Mouse (Mus musculus) MEL (cell line): Measurements from ENCODE around the gene Plekha7. TPM values are rescaled to one million over a fixed set of nuclear protein-coding genes. Genes with fewer than 3 reads are reported as not detected.

Source experiments
- DNase-seq: peaks from one replicate; pipeline ENCODE4 v3.0.0; 2011; ENCODE audit warnings: low read depth, low spot score
- H3K27ac ChIP-seq: 2 replicates; pipeline ENCODE4 v1.5.1; 2012; ENCODE audit warnings: low read depth, mild to moderate bottlenecking, control low read depth, low read length, moderate library complexity; ENCODE audit not compliant: control insufficient read depth
- H3K27me3 ChIP-seq, 2 experiments: fragments of 150-350 bp in 1 of 2; sonication (generic) in 1 of 2; 2 replicates each; pipeline ENCODE4 v1.6.1; 2012; ENCODE audit warnings: low read length in 2 of 2, mild to moderate bottlenecking in 2 of 2, improper control_type of control experiment in 1 of 2, moderate library complexity in 1 of 2; ENCODE audit not compliant: insufficient read depth in 2 of 2, control insufficient read depth in 1 of 2
- H3K36me3 ChIP-seq, 2 experiments: 2 replicates each; pipeline ENCODE4 v1.6.1; 2012 to 2014; ENCODE audit warnings: low read length in 2 of 2, improper control_type of control experiment in 1 of 2, inconsistent platforms in 1 of 2, mild to moderate bottlenecking in 1 of 2; ENCODE audit not compliant: insufficient read depth in 2 of 2, control insufficient read depth in 1 of 2
- H3K4me1 ChIP-seq, 2 experiments: fragments of 150-350 bp in 1 of 2; sonication (generic) in 1 of 2; 2 replicates each; pipeline ENCODE4 v1.6.1; 2012; ENCODE audit warnings: low read length in 2 of 2, improper control_type of control experiment in 1 of 2, mild to moderate bottlenecking in 1 of 2; ENCODE audit not compliant: insufficient read depth in 2 of 2, control insufficient read depth in 1 of 2
- H3K4me3 ChIP-seq, 2 experiments: fragments of 150-350 bp in 1 of 2; sonication (generic) in 1 of 2; 2 replicates each; pipeline ENCODE4 v1.5.1; 2012; ENCODE audit warnings: low read depth in 2 of 2, low read length in 2 of 2, mild to moderate bottlenecking in 2 of 2, moderate library complexity in 2 of 2, control low read depth in 1 of 2, improper control_type of control experiment in 1 of 2; ENCODE audit not compliant: control insufficient read depth in 1 of 2, insufficient read depth in 1 of 2
- H3K79me2 ChIP-seq: 2 replicates; pipeline ENCODE4 v1.6.1; 2012; ENCODE audit warnings: mild to moderate bottlenecking, low read length, moderate library complexity; ENCODE audit not compliant: control insufficient read depth, poor library complexity, insufficient read depth
- H3K9ac ChIP-seq: 2 replicates; pipeline ENCODE4 v1.6.1; 2012; ENCODE audit warnings: low read depth, mild to moderate bottlenecking, control low read depth, low read length, moderate library complexity; ENCODE audit not compliant: control insufficient read depth, poor library complexity, severe bottlenecking
- H3K9me3 ChIP-seq: fragments of 150-350 bp; sonication (generic); replicated peaks from 2 replicates; pipeline ENCODE4 v1.6.1; 2012; ENCODE audit warnings: mild to moderate bottlenecking, low read length, improper control_type of control experiment, moderate library complexity; ENCODE audit not compliant: insufficient read depth
- CHD1 ChIP-seq: IDR thresholded peaks from 2 replicates; pipeline ENCODE4 v1.6.1; 2012; ENCODE audit warnings: low read depth, mild to moderate bottlenecking, inconsistent platforms, low read length, improper control_type of control experiment
- CTCF ChIP-seq, 3 experiments: IDR thresholded peaks in 2 of 3; conservative IDR thresholded peaks in 1 of 3; 2 replicates each; pipeline ENCODE4 v1.5.1; 2011 to 2012; ENCODE audit warnings: low read length in 3 of 3, low read depth in 2 of 3, mild to moderate bottlenecking in 2 of 3, improper control_type of control experiment in 1 of 3, inconsistent platforms in 1 of 3, mixed read lengths in 1 of 3, moderate library complexity in 1 of 3; ENCODE audit not compliant: control insufficient read depth in 1 of 3, insufficient read depth in 1 of 3, poor library complexity in 1 of 3, severe bottlenecking in 1 of 3
- E2F4 ChIP-seq: IDR thresholded peaks from 2 replicates; pipeline ENCODE4 v1.6.1; 2011; ENCODE audit warnings: low read depth, low read length, improper control_type of control experiment, borderline replicate concordance
- ELF1 ChIP-seq: IDR thresholded peaks from 2 replicates; pipeline ENCODE4 v1.6.1; 2014; ENCODE audit warnings: low read depth, mild to moderate bottlenecking, inconsistent platforms, low read length, improper control_type of control experiment, moderate library complexity
- MAX ChIP-seq: IDR thresholded peaks from 2 replicates; pipeline ENCODE4 v1.6.1; 2011; ENCODE audit warnings: low read length, improper control_type of control experiment
- MEF2A ChIP-seq: IDR thresholded peaks from 2 replicates; pipeline ENCODE4 v1.6.1; 2014; ENCODE audit warnings: low read depth, mild to moderate bottlenecking, inconsistent platforms, low read length, improper control_type of control experiment; ENCODE audit not compliant: poor library complexity, insufficient replicate concordance, severe bottlenecking; ENCODE audit errors: extremely low read depth
- MXI1 ChIP-seq: IDR thresholded peaks from 2 replicates; pipeline ENCODE4 v1.6.1; 2011; ENCODE audit warnings: mild to moderate bottlenecking, low read depth, low read length, improper control_type of control experiment
- MYC ChIP-seq: IDR thresholded peaks from 2 replicates; pipeline ENCODE4 v1.6.1; 2011; ENCODE audit warnings: low read depth, mild to moderate bottlenecking, low read length, improper control_type of control experiment, moderate library complexity
- NELFE ChIP-seq: IDR thresholded peaks from 2 replicates; pipeline ENCODE4 v1.6.1; 2011; ENCODE audit warnings: low read depth, low read length, improper control_type of control experiment
- POLR2A ChIP-seq, 2 experiments: IDR thresholded peaks; 2 replicates each; pipeline ENCODE4 v1.6.1; 2011 to 2012; ENCODE audit warnings: low read length in 2 of 2, mild to moderate bottlenecking in 2 of 2, control low read depth in 1 of 2, improper control_type of control experiment in 1 of 2, low read depth in 1 of 2, moderate library complexity in 1 of 2; ENCODE audit not compliant: control insufficient read depth in 1 of 2, insufficient read depth in 1 of 2, poor library complexity in 1 of 2
- RCOR1 ChIP-seq: IDR thresholded peaks from 2 replicates; pipeline ENCODE4 v1.6.1; 2012; ENCODE audit warnings: low read depth, mild to moderate bottlenecking, inconsistent platforms, low read length, improper control_type of control experiment
- SMC3 ChIP-seq: IDR thresholded peaks from 2 replicates; pipeline ENCODE4 v1.6.1; 2011; ENCODE audit warnings: low read depth, low read length, improper control_type of control experiment
- TCF12 ChIP-seq: IDR thresholded peaks from 2 replicates; pipeline ENCODE4 v1.6.1; 2014; ENCODE audit warnings: low read depth, mild to moderate bottlenecking, inconsistent platforms, low read length, improper control_type of control experiment, moderate library complexity
- USF2 ChIP-seq, 2 experiments: IDR thresholded peaks; 2 replicates each; pipeline ENCODE4 v1.6.1; 2011 to 2012; ENCODE audit warnings: improper control_type of control experiment in 2 of 2, low read length in 2 of 2, borderline replicate concordance in 1 of 2, inconsistent platforms in 1 of 2, low read depth in 1 of 2, mild to moderate bottlenecking in 1 of 2; ENCODE audit not compliant: insufficient read depth in 1 of 2
- ZMIZ1 ChIP-seq: IDR thresholded peaks from 2 replicates; pipeline ENCODE4 v1.6.1; 2012; ENCODE audit warnings: low read depth, mild to moderate bottlenecking, inconsistent platforms, low read length, improper control_type of control experiment, moderate library complexity
- ZNF384 ChIP-seq: IDR thresholded peaks from 2 replicates; pipeline ENCODE4 v1.6.1; 2012; ENCODE audit warnings: low read depth, mild to moderate bottlenecking, inconsistent platforms, low read length, improper control_type of control experiment
- polyA plus RNA-seq, 2 experiments: library from polyadenylated mRNA; stranded (reverse) in 1 of 2; unstranded in 1 of 2; fragments of >175 nt in 1 of 2; fragments of >200 nt in 1 of 2; gene quantifications; 2 replicates each; pipeline versions ENCODE4 v1.2.1 to v1.2.4; 2012; ENCODE audit warnings: low replicate concordance in 2 of 2, low read depth in 1 of 2; ENCODE audit not compliant: insufficient read length in 2 of 2, insufficient read depth in 1 of 2, missing spikeins in 1 of 2
- total RNA-seq: library from RNA; depleted of rRNA; stranded (reverse); fragments of 300-350 nt; gene quantifications from 2 replicates; pipeline ENCODE4 v1.2.3, GENCODE M21; 2012

The Plekha7 gene
- total and polyA plus RNA-seq, 3 experiments, result 4.4 to 14.5 TPM; not detected in 1

GRCm38 (mm10) chr7:116099952-116100528, 208.1 kb downstream of the Plekha7 start:
- H3K27me3 ChIP-seq, result no peaks in the 10 kb centered on the region
- TF ChIP-seq ZMIZ1 (no peak), SMC3 (no peak), MXI1 (no peak), POLR2A (IDR thresholded peaks at IDR 0.05; ENCODE audit: control insufficient read depth in 1 of 2, insufficient read depth in 1 of 2, low read depth in 1 of 2, low read length in 2 of 2, poor library complexity in 1 of 2) (no peak)
- TF ChIP-seq, all 39 proteins: peak for 0
- peaks cover 0 to 5% of the 10 kb centered on the region in 2 experiments; a peak in 1 of 4 replicates for H3K4me1 ChIP-seq
- no peak overlapping the region for H3K27ac ChIP-seq
- H3K9ac ChIP-seq, result no peak overlapping the region
- DNase-seq, result no peak
- H3K4me3 ChIP-seq, result no peak overlapping the region
- no peaks in the 10 kb centered on the region for H3K9me3 ChIP-seq
- peaks cover 16% of the 10 kb centered on the region in 2 experiments for H3K36me3 ChIP-seq
- peaks cover 18% of the 10 kb centered on the region for H3K79me2 ChIP-seq

DNA sequence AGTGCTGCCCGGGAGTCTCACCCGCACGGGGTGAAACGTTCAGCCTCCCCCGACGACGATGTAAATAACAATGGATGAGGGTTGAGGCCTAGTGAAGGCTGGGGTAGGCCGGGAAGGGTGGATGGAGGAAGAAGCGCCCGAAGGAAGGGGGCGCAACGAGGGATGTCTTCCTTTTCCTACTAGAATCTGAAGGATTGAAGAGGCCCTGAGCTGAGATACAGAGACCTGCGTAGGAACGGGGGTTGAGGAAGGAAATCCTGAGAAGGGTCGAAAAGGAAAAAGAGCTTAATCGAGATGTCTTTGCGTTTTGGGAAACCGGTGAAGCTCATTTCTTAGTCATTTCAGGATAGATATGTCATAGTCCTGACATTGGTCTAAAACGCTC, 214.7 kb downstream of the Plekha7 start:
- Histone ChIP-seq H3K36me3 (peaks cover 1 to 29% of the 10 kb centered on the region in 2 experiments; a peak in 3 of 4 replicates), H3K9ac (peak overlapping the region; percentile 83), H3K27ac (peak overlapping the region; percentile 72), H3K4me1 (peaks cover 6 to 10% of the 10 kb centered on the region in 2 experiments), H3K9me3 (no peaks in the 10 kb centered on the region), H3K4me3 (peak overlapping the region; percentile 81 to 86), H3K27me3 (peaks cover 4 to 5% of the 10 kb centered on the region in 2 experiments), H3K79me2 (peaks cover 34% of the 10 kb centered on the region)
- TF ChIP-seq USF2 (IDR thresholded peaks at IDR 0.05; ENCODE audit: borderline replicate concordance in 1 of 2, insufficient read depth in 1 of 2, low read depth in 1 of 2, low read length in 2 of 2), result no peak
- no peak for TF ChIP-seq ELF1
- no peak for TF ChIP-seq MEF2A
- TF ChIP-seq E2F4, result no peak
- TF ChIP-seq TCF12, result no peak
- TF ChIP-seq CHD1, result no peak
- no peak for TF ChIP-seq NELFE
- TF ChIP-seq ZNF384, result no peak
- peak; percentile 15; the same call in 1 of the 2 replicates for TF ChIP-seq MXI1
- TF ChIP-seq RCOR1, result 0 out of 2 replicates have a peak, but pooled peaks have one; percentile 14
- TF ChIP-seq MYC, result 0 out of 2 replicates have a peak, but pooled peaks have one; percentile 9
- no peak; the same call in 1 of the 2 replicates for TF ChIP-seq MAX
- peak in 1 of 3 experiments; percentile 9; a peak in 1 of 6 replicates for TF ChIP-seq CTCF (IDR thresholded peaks at IDR 0.05 in 2 of 3, conservative IDR thresholded peaks at IDR 0.05 in 1 of 3; ENCODE audit: control insufficient read depth in 1 of 3, insufficient read depth in 1 of 3, low read depth in 2 of 3, low read length in 3 of 3, poor library complexity in 1 of 3, severe bottlenecking in 1 of 3)
- DNase-seq, result no peak
